Mouse (Mus musculus) CH12.LX (cell line): ENCODE data around the gene Rdh11. TPM values are rescaled to one million over a fixed set of nuclear protein-coding genes. Genes with fewer than 3 reads are reported as not detected.

ENCODE experiments used
- DNase-seq: peaks from one replicate; pipeline ENCODE4 v3.0.0-alpha.2; 2013; ENCODE audit errors: extremely low read depth
- H3K27ac ChIP-seq: 2 replicates; pipeline ENCODE4 v1.5.1; 2012; ENCODE audit warnings: low read depth, mild to moderate bottlenecking, control low read depth, moderate library complexity; ENCODE audit not compliant: insufficient read depth
- H3K27me3 ChIP-seq: replicated peaks from 2 replicates; pipeline ENCODE3; 2012; ENCODE audit warnings: inconsistent platforms
- H3K36me3 ChIP-seq, 2 experiments: replicated peaks in 1 of 2; 2 replicates each; pipeline versions ENCODE3 to v1.6.1; 2012; ENCODE audit warnings: inconsistent platforms in 1 of 2, low read length in 1 of 2, mild to moderate bottlenecking in 1 of 2, mixed read lengths in 1 of 2, moderate library complexity in 1 of 2; ENCODE audit not compliant: control insufficient read depth in 1 of 2, insufficient read depth in 1 of 2
- H3K4me1 ChIP-seq, 2 experiments: 2 replicates each; pipeline ENCODE4 v1.6.1; 2012; ENCODE audit warnings: inconsistent platforms in 1 of 2, moderate library complexity in 1 of 2; ENCODE audit not compliant: insufficient read depth in 2 of 2, control insufficient read depth in 1 of 2
- H3K4me2 ChIP-seq: 2 replicates; pipeline ENCODE4 v1.6.1; 2012; ENCODE audit warnings: low read depth, mild to moderate bottlenecking, control low read depth; ENCODE audit not compliant: poor library complexity, insufficient read depth, severe bottlenecking
- H3K4me3 ChIP-seq, 3 experiments: fragments of 150-350 bp in 1 of 3; sonication (generic) in 1 of 3; replicated peaks in 1 of 3; 2 replicates each; pipeline versions ENCODE3 to v1.5.1; 2011 to 2012; ENCODE audit warnings: low read depth in 2 of 3, low read length in 2 of 3, mild to moderate bottlenecking in 2 of 3, moderate library complexity in 2 of 3, control low read depth in 1 of 3, improper control_type of control experiment in 1 of 3, inconsistent platforms in 1 of 3, mixed read lengths in 1 of 3; ENCODE audit not compliant: poor library complexity in 1 of 3
- H3K79me2 ChIP-seq: replicated peaks from 2 replicates; pipeline ENCODE4 v1.6.1; 2012; ENCODE audit warnings: mild to moderate bottlenecking, moderate library complexity; ENCODE audit not compliant: control insufficient read depth, poor library complexity, insufficient read depth, severe bottlenecking; ENCODE audit errors: extremely low read depth
- H3K9ac ChIP-seq: 2 replicates; pipeline ENCODE4 v1.6.1; 2012; ENCODE audit warnings: low read depth, mild to moderate bottlenecking, control low read depth, moderate library complexity; ENCODE audit not compliant: insufficient read depth
- H3K9me3 ChIP-seq: replicated peaks from 2 replicates; pipeline ENCODE3; 2012; ENCODE audit warnings: low read length, inconsistent platforms, mixed read lengths
- CTCF ChIP-seq, 2 experiments: IDR thresholded peaks in 1 of 2; conservative IDR thresholded peaks in 1 of 2; 2 replicates each; pipeline ENCODE4 v1.5.1; 2011 to 2012; ENCODE audit warnings: low read depth in 2 of 2, low read length in 2 of 2, improper control_type of control experiment in 1 of 2, inconsistent platforms in 1 of 2, mild to moderate bottlenecking in 1 of 2, moderate library complexity in 1 of 2
- E2F4 ChIP-seq: IDR thresholded peaks from 2 replicates; pipeline ENCODE4 v1.6.1; 2011; ENCODE audit warnings: low read depth, low read length, improper control_type of control experiment; ENCODE audit not compliant: insufficient replicate concordance
- ELF1 ChIP-seq: IDR thresholded peaks from 2 replicates; pipeline ENCODE4 v1.6.1; 2014; ENCODE audit warnings: low read depth, mild to moderate bottlenecking, inconsistent platforms, low read length, improper control_type of control experiment
- EP300 ChIP-seq: IDR thresholded peaks from 2 replicates; pipeline ENCODE4 v1.6.1; 2011; ENCODE audit warnings: low read length, improper control_type of control experiment
- ETS1 ChIP-seq: conservative IDR thresholded peaks from 2 replicates; pipeline ENCODE4 v1.6.1; 2012; ENCODE audit warnings: low read depth, mild to moderate bottlenecking, inconsistent platforms, low read length, improper control_type of control experiment, moderate library complexity
- GABPA ChIP-seq: IDR thresholded peaks from 2 replicates; pipeline ENCODE4 v1.6.1; 2012; ENCODE audit warnings: low read depth, low read length, improper control_type of control experiment, inconsistent platforms; ENCODE audit not compliant: insufficient replicate concordance
- KAT2A ChIP-seq: IDR thresholded peaks from 2 replicates; pipeline ENCODE4 v1.6.1; 2012; ENCODE audit warnings: low read length, improper control_type of control experiment, inconsistent platforms; ENCODE audit not compliant: insufficient replicate concordance
- MAFK ChIP-seq: IDR thresholded peaks from 2 replicates; pipeline ENCODE4 v1.6.1; 2011; ENCODE audit warnings: low read length, improper control_type of control experiment; ENCODE audit not compliant: insufficient replicate concordance
- MAX ChIP-seq: IDR thresholded peaks from 2 replicates; pipeline ENCODE4 v1.6.1; 2011; ENCODE audit warnings: low read length, improper control_type of control experiment
- MYC ChIP-seq: IDR thresholded peaks from 2 replicates; pipeline ENCODE4 v1.6.1; 2011; ENCODE audit warnings: low read depth, mild to moderate bottlenecking, improper control_type of control experiment, low read length
- NELFE ChIP-seq: IDR thresholded peaks from 2 replicates; pipeline ENCODE4 v1.6.1; 2011; ENCODE audit warnings: low read depth, low read length, improper control_type of control experiment
- NRF1 ChIP-seq: IDR thresholded peaks from 2 replicates; pipeline ENCODE4 v1.6.1; 2014; ENCODE audit warnings: low read depth, mild to moderate bottlenecking, inconsistent platforms, low read length, improper control_type of control experiment, moderate library complexity
- PAX5 ChIP-seq: IDR thresholded peaks from 2 replicates; pipeline ENCODE4 v1.6.1; 2012; ENCODE audit warnings: low read length, inconsistent platforms, mixed read lengths
- POLR2AphosphoS2 ChIP-seq: IDR thresholded peaks from 2 replicates; pipeline ENCODE4 v1.6.1; 2011; ENCODE audit warnings: low read depth, low read length, improper control_type of control experiment
- RAD21 ChIP-seq: IDR thresholded peaks from 2 replicates; pipeline ENCODE4 v1.6.1; 2011; ENCODE audit warnings: low read depth, mild to moderate bottlenecking, low read length, improper control_type of control experiment, moderate library complexity
- SIN3A ChIP-seq: IDR thresholded peaks from 2 replicates; pipeline ENCODE4 v1.6.1; 2012; ENCODE audit warnings: low read length, improper control_type of control experiment, inconsistent platforms
- SMC3 ChIP-seq: IDR thresholded peaks from 2 replicates; pipeline ENCODE4 v1.6.1; 2011; ENCODE audit warnings: low read depth, low read length, improper control_type of control experiment
- UBTF ChIP-seq: IDR thresholded peaks from 2 replicates; pipeline ENCODE4 v1.6.1; 2012; ENCODE audit warnings: low read depth, mild to moderate bottlenecking, inconsistent platforms, low read length, improper control_type of control experiment, moderate library complexity
- ZC3H11A ChIP-seq: IDR thresholded peaks from 2 replicates; pipeline ENCODE4 v1.6.1; 2012; ENCODE audit warnings: low read depth, mild to moderate bottlenecking, inconsistent platforms, low read length, improper control_type of control experiment
- dilution Hi-C: fragments of 300-500 bp; cut with MboI; formaldehyde crosslinking; loops from 2 replicates; pipeline ENCODE4 v1.14.3; 2020; ENCODE audit warnings: low sequenced_read_pairs; ENCODE audit not compliant: extremely low pct_unique_long_range_greater_than_20kb, extremely low pct_ligation_motif_present
- in situ Hi-C: fragments of 300-500 bp; cut with MboI; formaldehyde crosslinking; loops from 3 replicates; pipeline ENCODE4 v1.14.3; 2019; ENCODE audit warnings: low sequenced_read_pairs, low pct_ligation_motif_present, low pct_unique_long_range_greater_than_20kb, mixed read lengths
- polyA plus RNA-seq: library from polyadenylated mRNA; unstranded; fragments of >175 nt; gene quantifications from 2 replicates; pipeline ENCODE4 v1.2.1, GENCODE M21; 2012; ENCODE audit warnings: low read depth; ENCODE audit not compliant: insufficient read length
- total RNA-seq, 2 experiments: library from RNA; depleted of rRNA; stranded (reverse); fragments of 300-350 nt in 1 of 2; fragments of >200 nt in 1 of 2; gene quantifications; 2 replicates each; pipeline ENCODE4 v1.2.3; 2012 to 2014

The Rdh11 gene
- total and polyA plus RNA-seq, 3 experiments, result 46.3 to 121 (median 47.4) TPM

DNA sequence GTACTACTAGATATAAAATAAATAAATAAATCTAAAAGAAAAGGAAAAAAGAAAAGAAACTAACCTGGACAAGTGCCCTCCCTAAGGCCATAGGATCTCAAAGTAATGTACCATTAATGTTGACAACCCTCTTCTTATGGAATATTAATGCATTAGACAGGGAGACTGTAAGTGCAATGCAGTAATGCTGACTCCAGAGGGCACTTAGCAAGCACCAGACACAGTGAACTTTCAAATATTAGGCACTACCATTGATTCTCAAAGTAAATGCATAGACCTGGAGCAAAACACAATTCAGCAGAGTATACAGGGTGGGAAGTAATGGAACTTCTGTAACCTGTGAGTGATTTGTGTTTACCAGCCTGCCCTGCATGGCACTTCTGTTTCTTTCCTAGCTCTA, 22.9 kb downstream of the Rdh11 start:
- peaks cover 0 to 29% of the 10 kb centered on the region in 2 experiments; a peak in 2 of 4 replicates for H3K4me1 ChIP-seq
- H3K9ac ChIP-seq, result no peak overlapping the region
- no peak overlapping the region for H3K27ac ChIP-seq
- no peak overlapping the region for H3K4me3 ChIP-seq
- H3K9me3 ChIP-seq, result no peaks in the 10 kb centered on the region
- dilution Hi-C loops, result no loop called here
- DNase-seq, result no peak
- in situ Hi-C loops, result no loop called here
- H3K4me2 ChIP-seq, result no peak overlapping the region
- no peaks in the 10 kb centered on the region for H3K27me3 ChIP-seq
- TF ChIP-seq RAD21 (peak; percentile 12), SMC3 (peak; percentile 24), ETS1 (no peak), CTCF (conservative IDR thresholded peaks at IDR 0.05 in 1 of 2, IDR thresholded peaks at IDR 0.05 in 1 of 2; ENCODE audit: low read depth in 2 of 2, low read length in 2 of 2) (peak in 1 of 2 experiments; percentile 35; a peak in 2 of 4 replicates), ZC3H11A (no peak)
- H3K79me2 ChIP-seq, result peaks cover 39% of the 10 kb centered on the region
- H3K36me3 ChIP-seq, result peaks cover 19 to 59% of the 10 kb centered on the region in 2 experiments

DNA sequence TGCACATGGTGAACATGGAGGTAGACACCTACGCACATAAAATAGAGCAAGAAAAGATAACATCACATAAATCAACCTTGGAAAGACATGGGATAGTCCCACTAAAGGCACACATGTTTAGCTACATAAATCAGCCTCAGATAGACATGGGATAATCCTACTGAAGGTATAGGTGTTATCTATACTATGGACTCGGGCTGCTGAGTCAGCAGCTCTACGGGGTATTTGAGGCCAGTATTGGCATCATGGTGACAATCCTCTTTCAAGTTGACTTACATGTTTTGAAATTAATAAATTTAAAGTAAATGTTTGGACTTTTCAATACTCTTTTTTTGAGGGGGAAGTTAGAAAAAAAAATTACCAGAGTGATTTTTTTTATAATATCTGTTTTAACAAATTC, 29.2 kb downstream of the Rdh11 start:
- no peak overlapping the region for H3K27ac ChIP-seq
- H3K27me3 ChIP-seq, result no peaks in the 10 kb centered on the region
- no peaks in the 10 kb centered on the region for H3K9me3 ChIP-seq
- no peak overlapping the region for H3K4me3 ChIP-seq
- peaks cover 10% of the 10 kb centered on the region for H3K79me2 ChIP-seq
- no peak for DNase-seq
- no peak overlapping the region for H3K9ac ChIP-seq
- TF ChIP-seq NRF1 (no peak), MAFK (peak; percentile 70; the same call in 1 of the 2 replicates), EP300 (no peak), GABPA (no peak)
- dilution Hi-C loops, result no loop called here
- H3K4me2 ChIP-seq, result no peak overlapping the region
- in situ Hi-C loops, result no loop called here
- peaks cover 54 to 96% of the 10 kb centered on the region in 2 experiments for H3K36me3 ChIP-seq
- peaks cover 0 to under 1% of the 10 kb centered on the region in 2 experiments; a peak in 2 of 4 replicates for H3K4me1 ChIP-seq

DNA sequence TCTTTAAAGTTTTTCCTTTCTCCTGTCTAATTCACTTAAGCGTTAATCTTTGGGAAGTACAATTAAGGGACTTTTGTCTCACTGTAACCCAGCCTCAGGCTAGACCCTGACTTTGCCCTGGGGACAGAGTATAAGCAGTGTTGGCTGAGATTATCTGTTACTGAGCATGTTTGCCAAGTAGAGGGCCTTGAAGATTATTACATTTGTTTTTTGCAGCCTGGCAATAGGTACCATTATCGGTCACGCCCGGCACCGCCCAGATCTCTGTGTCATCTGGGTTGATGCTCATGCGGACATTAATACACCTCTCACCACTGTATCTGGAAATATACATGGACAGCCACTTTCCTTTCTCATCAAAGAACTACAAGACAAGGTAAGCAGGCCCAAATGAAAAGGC, 42.4 kb downstream of the Rdh11 start:
- Histone ChIP-seq H3K9me3 (no peaks in the 10 kb centered on the region), H3K27me3 (no peaks in the 10 kb centered on the region), H3K4me1 (no peaks in the 10 kb centered on the region), H3K4me2 (no peak overlapping the region), H3K36me3 (peaks cover 6 to 48% of the 10 kb centered on the region in 2 experiments), H3K4me3 (no peak overlapping the region), H3K27ac (no peak overlapping the region), H3K79me2 (no peaks in the 10 kb centered on the region), H3K9ac (no peak overlapping the region)
- no peak for DNase-seq
- in situ Hi-C loops, result no loop called here
- TF ChIP-seq POLR2AphosphoS2 (no peak), KAT2A (no peak), PAX5 (no peak), NELFE (no peak), SIN3A (no peak), E2F4 (no peak), SMC3 (no peak), MAX (no peak), NRF1 (no peak), ELF1 (no peak), UBTF (no peak), MYC (no peak), ETS1 (no peak), ZC3H11A (no peak)
- dilution Hi-C loops, result no loop called here
